Mouse (Mus musculus) liver, embryonic 16.5 days (tissue): ENCODE measurements at regions not wholly inside any gene's neighbourhood (a gene's known extent, or its start where the extent isn't known, plus 50 kb on each side); places are given as distances from the start of the nearest gene placed in this dataset.

Experiments used
- ATAC-seq: fragments of 200-750 bp; cut with Nextera tagmentation; 2 replicates; pipeline ENCODE4 v1.8.0; 2017; ENCODE audit warnings: low read depth, mild to moderate bottlenecking, moderate number of reproducible peaks, moderate library complexity
- H3K27ac ChIP-seq: fragments of 300-500 bp; sonication (generic); 2 replicates; pipeline ENCODE4 v1.5.1; 2014; ENCODE audit warnings: mild to moderate bottlenecking, low read length
- H3K27me3 ChIP-seq: fragments of 300-500 bp; sonication (generic); 2 replicates; pipeline ENCODE4 v1.6.1; 2014; ENCODE audit warnings: low read depth, low read length, mixed read lengths; ENCODE audit not compliant: control insufficient read depth, insufficient read depth
- H3K36me3 ChIP-seq: fragments of 300-500 bp; sonication (generic); 2 replicates; pipeline ENCODE4 v1.6.1; 2014; ENCODE audit warnings: mild to moderate bottlenecking; ENCODE audit not compliant: control insufficient read depth, insufficient read depth
- H3K4me1 ChIP-seq: fragments of 300-500 bp; sonication (generic); 2 replicates; pipeline ENCODE4 v1.6.1; 2014; ENCODE audit warnings: low read depth, low read length, mixed read lengths; ENCODE audit not compliant: control insufficient read depth
- H3K4me2 ChIP-seq: fragments of 300-500 bp; sonication (generic); 2 replicates; pipeline ENCODE4 v1.6.1; 2014; ENCODE audit warnings: low read depth, low read length, mixed read lengths
- H3K4me3 ChIP-seq: fragments of 300-500 bp; sonication (generic); 2 replicates; pipeline ENCODE4 v1.5.1; 2014; ENCODE audit warnings: low read depth, mild to moderate bottlenecking, low read length
- H3K9ac ChIP-seq: fragments of 300-500 bp; sonication (generic); 2 replicates; pipeline ENCODE4 v1.6.1; 2014; ENCODE audit warnings: low read depth, low read length
- H3K9me3 ChIP-seq: fragments of 300-500 bp; sonication (generic); replicated peaks from 2 replicates; pipeline ENCODE4 v1.6.1; 2016; ENCODE audit warnings: low read length; ENCODE audit not compliant: control insufficient read depth
- WGBS: fragments of 180-500 bp; shearing (Covaris S2); extraction: QIAGEN DNeasy Blood & Tissue Kit; methylation state at CpG from one replicate; pipeline ENCODE4 v1.1.7; 2014; ENCODE audit not compliant: insufficient replicate concordance; 5-methylcytosine and 5-hydroxymethylcytosine counted together

- H3K27ac ChIP-seq = no peak overlapping the region
- H3K4me2 ChIP-seq = no peak overlapping the region
- H3K27me3 ChIP-seq = no peaks in the 10 kb centered on the region
- 36% methylated on average over 6 of the region's 6 CpGs for WGBS
- H3K4me1 ChIP-seq = no peaks in the 10 kb centered on the region
- no peaks in the 10 kb centered on the region for H3K36me3 ChIP-seq
- no peak overlapping the region for H3K9ac ChIP-seq
- no peak overlapping the region for H3K4me3 ChIP-seq
- no peaks in the 10 kb centered on the region for H3K9me3 ChIP-seq
- no peak for ATAC-seq
These were observed 272.4 kb downstream of the 1500009L16Rik start for GRCm38 (mm10) chr10:83995026-83995600.

DNA sequence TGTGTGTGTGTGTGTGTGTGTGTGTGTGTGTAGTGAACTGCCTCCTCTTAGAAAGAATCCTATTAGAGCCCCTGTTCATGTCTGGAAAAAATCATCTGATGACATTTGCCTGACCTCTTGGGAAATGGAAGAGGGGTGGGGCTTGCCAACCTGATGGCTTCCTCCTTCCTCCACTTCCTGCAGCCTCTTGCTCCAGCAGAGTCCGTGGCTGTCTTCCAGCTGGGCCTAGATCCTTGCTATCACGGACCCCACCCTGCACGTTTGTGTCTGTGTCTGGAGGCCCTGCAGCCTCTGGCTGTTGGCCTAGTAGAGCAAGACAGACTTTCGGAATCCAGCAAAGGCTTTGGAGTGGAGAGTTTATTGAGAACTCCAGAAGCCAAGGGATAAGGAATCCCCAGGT lies 273.2 kb downstream of the 1500009L16Rik start:
- H3K9me3 ChIP-seq = no peaks in the 10 kb centered on the region
- H3K27ac ChIP-seq = no peak overlapping the region
- no peaks in the 10 kb centered on the region for H3K36me3 ChIP-seq
- 36% methylated on average over 4 of the region's 4 CpGs for WGBS
- peak; percentile 19; the same call in 1 of the 2 replicates for ATAC-seq
- H3K27me3 ChIP-seq = no peaks in the 10 kb centered on the region
- H3K4me3 ChIP-seq = no peak overlapping the region
- no peak overlapping the region for H3K9ac ChIP-seq
- H3K4me2 ChIP-seq = no peak overlapping the region
- H3K4me1 ChIP-seq = no peaks in the 10 kb centered on the region

DNA sequence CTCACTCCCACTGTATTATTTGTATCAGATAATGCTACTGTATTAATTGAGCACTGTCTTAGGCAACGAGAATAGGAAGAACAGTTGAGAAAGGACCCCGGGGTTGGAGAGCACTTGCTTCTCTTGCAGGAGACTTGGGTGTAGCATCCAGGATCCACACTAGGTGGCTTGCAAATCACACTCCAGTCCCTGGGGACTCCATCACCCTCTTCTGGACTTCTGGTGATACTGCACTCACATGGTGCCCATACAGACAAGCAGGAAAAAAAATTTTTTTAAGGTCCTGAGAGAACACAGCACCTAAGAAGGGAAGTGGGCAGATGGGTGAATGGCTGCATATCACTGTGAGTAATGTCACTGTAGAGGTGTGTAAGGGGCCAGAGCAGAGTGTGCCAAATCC lies 273.8 kb downstream of the 1500009L16Rik start:
- 58% methylated on average over 2 of the region's 2 CpGs for WGBS
- no peaks in the 10 kb centered on the region for H3K4me1 ChIP-seq
- H3K4me3 ChIP-seq = no peak overlapping the region
- no peak for ATAC-seq
- no peak overlapping the region for H3K9ac ChIP-seq
- no peaks in the 10 kb centered on the region for H3K9me3 ChIP-seq
- H3K4me2 ChIP-seq = no peak overlapping the region
- no peaks in the 10 kb centered on the region for H3K27me3 ChIP-seq
- no peak overlapping the region for H3K27ac ChIP-seq
- no peaks in the 10 kb centered on the region for H3K36me3 ChIP-seq

- Histone ChIP-seq H3K4me3 (no peak overlapping the region), H3K27ac (no peak overlapping the region), H3K4me1 (no peaks in the 10 kb centered on the region), H3K9ac (no peak overlapping the region), H3K4me2 (no peak overlapping the region), H3K9me3 (no peaks in the 10 kb centered on the region), H3K27me3 (no peaks in the 10 kb centered on the region), H3K36me3 (no peaks in the 10 kb centered on the region)
- ATAC-seq = no peak
- 55% methylated on average over 7 of the region's 7 CpGs for WGBS
These were observed 278.0 kb downstream of the 1500009L16Rik start for GRCm38 (mm10) chr10:84000436-84001208.

GRCm38 (mm10) chr10:84002744-84003143 lies 280.1 kb downstream of the 1500009L16Rik start:
- Histone ChIP-seq H3K9ac (no peak overlapping the region), H3K27me3 (no peaks in the 10 kb centered on the region), H3K4me3 (no peak overlapping the region), H3K36me3 (no peaks in the 10 kb centered on the region), H3K27ac (no peak overlapping the region), H3K9me3 (no peaks in the 10 kb centered on the region), H3K4me2 (no peak overlapping the region), H3K4me1 (no peaks in the 10 kb centered on the region)
- 51% methylated on average over 2 of the region's 2 CpGs for WGBS
- no peak for ATAC-seq

DNA sequence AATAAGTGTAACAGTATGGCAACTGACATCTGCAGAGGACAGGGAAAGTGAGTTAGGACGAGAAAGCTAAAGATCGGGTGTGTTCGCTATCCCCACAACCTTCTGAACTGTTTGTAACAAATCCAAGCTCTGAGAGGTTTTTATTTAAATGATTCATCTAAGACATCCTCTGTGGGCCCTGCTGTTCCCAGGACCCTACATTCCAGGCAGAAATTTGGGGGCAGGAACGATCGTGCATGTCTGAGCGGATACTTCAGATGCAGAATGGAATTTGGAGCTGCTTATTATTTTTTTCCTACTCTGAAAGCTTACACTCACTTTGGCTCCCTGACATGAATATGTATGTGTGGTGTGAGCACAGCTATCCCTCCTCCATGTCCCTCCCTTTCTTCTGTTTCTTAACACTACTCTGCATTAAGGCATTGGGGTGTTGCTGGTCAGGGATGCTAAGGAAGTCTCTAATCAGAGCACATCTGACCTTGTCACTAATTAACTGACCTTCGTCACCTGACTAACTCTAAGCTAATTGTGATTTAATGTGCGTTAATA lies 281.0 kb downstream of the 1500009L16Rik start:
- 67% methylated on average over 8 of the region's 8 CpGs for WGBS

DNA sequence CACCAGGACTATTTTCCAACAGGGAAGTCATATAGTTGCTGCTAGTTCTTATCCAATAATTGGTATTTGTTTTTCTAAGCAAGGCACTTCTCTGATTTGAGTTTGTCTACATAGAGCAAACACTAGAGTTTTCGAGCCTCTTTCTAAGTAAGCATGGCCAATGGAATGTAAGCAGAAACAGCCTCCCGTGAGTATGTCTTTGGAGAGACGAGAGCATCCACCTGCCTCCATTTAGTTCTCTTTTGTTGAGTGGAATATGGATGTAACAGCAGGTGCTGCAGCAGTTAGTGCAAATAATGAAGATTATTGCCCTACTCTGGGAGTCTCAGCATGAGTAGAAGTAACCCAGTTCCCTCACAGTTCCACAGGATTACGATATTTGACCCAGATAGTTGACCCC lies 286.3 kb downstream of the 1500009L16Rik start:
- no peaks in the 10 kb centered on the region for H3K27me3 ChIP-seq
- no peak overlapping the region for H3K4me2 ChIP-seq
- no peak overlapping the region for H3K4me3 ChIP-seq
- 56% methylated on average over 4 of the region's 4 CpGs for WGBS
- H3K4me1 ChIP-seq = no peaks in the 10 kb centered on the region
- no peaks in the 10 kb centered on the region for H3K36me3 ChIP-seq
- H3K9me3 ChIP-seq = no peaks in the 10 kb centered on the region
- H3K27ac ChIP-seq = no peak overlapping the region
- H3K9ac ChIP-seq = no peak overlapping the region
- no peak for ATAC-seq

More for the DNA sequence above, 281.0 kb downstream of the 1500009L16Rik start:
- no peak for ATAC-seq
- Histone ChIP-seq H3K4me2 (no peak overlapping the region), H3K27me3 (no peaks in the 10 kb centered on the region), H3K9me3 (no peaks in the 10 kb centered on the region), H3K36me3 (no peaks in the 10 kb centered on the region), H3K4me3 (no peak overlapping the region), H3K9ac (no peak overlapping the region), H3K4me1 (no peaks in the 10 kb centered on the region), H3K27ac (no peak overlapping the region)

DNA sequence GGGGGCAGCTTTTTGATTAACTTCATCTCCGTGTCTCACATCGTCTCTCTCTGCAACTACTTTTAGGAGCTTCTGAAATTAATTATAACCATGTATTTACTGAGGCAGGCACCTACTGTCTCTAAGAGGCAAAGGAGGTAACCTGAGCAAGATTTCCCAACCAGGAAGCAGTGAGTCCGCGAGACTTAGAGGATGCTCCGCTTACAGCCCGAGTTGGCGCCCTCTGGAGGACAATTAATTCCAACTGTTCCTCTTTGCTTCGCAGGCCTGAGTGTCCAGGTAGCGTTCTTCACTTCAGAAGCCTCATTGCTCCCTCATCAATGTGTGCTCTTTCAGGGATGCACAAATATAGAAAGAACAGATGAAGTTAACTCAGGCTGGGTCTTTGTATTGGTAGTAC lies 296.7 kb downstream of the 1500009L16Rik start:
- WGBS = 16% methylated on average over 9 of the region's 9 CpGs
- no peak for ATAC-seq
- no peak overlapping the region for H3K4me2 ChIP-seq

DNA sequence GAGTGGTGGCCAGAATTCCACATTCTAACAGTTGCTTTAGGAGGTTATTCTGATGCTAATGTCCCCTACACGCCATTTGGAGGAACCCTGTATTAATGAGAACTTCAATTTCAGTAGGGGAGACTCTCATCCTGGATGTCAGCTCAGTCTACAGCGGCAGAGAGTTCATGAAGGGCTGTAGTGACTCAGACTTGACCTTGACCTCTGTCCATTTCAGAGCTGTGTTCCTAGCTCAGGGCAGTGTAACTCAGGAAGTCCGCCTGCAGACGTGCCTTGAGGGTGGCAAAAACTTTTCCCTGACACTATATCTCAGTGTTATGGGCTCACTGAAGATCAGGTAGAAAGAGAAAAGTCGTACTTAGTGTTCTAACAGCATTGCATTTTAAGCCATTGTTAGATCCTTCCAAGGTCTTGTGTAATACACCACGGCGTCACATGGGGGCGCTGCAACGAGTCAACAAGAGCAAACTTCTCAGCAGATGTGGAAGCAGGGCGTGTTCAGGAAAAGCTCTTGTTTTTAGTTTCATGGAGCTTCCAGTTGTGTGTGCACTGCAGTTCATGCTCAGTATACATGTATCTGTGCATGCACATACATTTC lies 297.5 kb downstream of the 1500009L16Rik start:
- Histone ChIP-seq H3K4me2 (no peak overlapping the region), H3K27me3 (no peaks in the 10 kb centered on the region)

More for the DNA sequence above, 296.7 kb downstream of the 1500009L16Rik start:
- Histone ChIP-seq H3K9me3 (no peaks in the 10 kb centered on the region), H3K27me3 (no peaks in the 10 kb centered on the region), H3K4me1 (no peaks in the 10 kb centered on the region; the same call in 1 of the 2 replicates), H3K36me3 (no peaks in the 10 kb centered on the region), H3K9ac (no peak overlapping the region), H3K27ac (no peak overlapping the region), H3K4me3 (no peak overlapping the region)

More for the DNA sequence above, 297.5 kb downstream of the 1500009L16Rik start:
- ATAC-seq = no peak
- H3K27ac ChIP-seq = no peak overlapping the region
- no peaks in the 10 kb centered on the region for H3K9me3 ChIP-seq
- H3K4me1 ChIP-seq = no peaks in the 10 kb centered on the region; the same call in 1 of the 2 replicates
- 28% methylated on average over 10 of the region's 10 CpGs for WGBS
- no peaks in the 10 kb centered on the region for H3K36me3 ChIP-seq
- no peak overlapping the region for H3K4me3 ChIP-seq
- no peak overlapping the region for H3K9ac ChIP-seq
